Mouse (Mus musculus) naive thymus-derived CD4-positive, alpha-beta T cell, adult 2 months (primary cell): Measurements from ENCODE around the gene Tmprss11b.
"Not testable (repeated sequence)": the region's sequence is repeated elsewhere in the genome, so short reads cannot be mapped to it uniquely, and the experiment has no call there.

Experiments used
- DNase-seq: peaks from one replicate; pipeline ENCODE4 v3.0.0-alpha.2; 2011; ENCODE audit warnings: low read depth

Tmprss11b gene

DNA sequence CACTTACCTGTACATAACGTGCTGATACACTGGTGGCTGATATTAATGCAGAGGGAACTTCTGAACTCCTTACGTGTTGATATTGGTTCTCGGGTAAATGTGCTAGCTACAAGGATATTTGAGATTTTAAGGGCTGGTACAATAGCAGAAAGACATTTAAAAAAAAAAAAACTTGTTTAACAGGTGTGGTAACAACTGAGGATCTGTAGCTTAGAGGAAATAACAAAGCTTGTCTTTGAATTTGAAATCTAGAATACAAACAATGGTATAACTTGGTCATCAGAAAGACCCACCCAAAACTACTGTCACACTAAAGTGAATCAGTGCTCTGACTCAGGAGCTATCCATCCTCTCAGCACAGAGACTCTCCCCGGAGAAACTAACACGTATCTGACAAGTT, at the start of gene Tmprss11b:
Gene Tmprss11b (minus strand): TSS at position 101 of the 400 bp plus-strand sequence.
- no peak for DNase-seq

DNA sequence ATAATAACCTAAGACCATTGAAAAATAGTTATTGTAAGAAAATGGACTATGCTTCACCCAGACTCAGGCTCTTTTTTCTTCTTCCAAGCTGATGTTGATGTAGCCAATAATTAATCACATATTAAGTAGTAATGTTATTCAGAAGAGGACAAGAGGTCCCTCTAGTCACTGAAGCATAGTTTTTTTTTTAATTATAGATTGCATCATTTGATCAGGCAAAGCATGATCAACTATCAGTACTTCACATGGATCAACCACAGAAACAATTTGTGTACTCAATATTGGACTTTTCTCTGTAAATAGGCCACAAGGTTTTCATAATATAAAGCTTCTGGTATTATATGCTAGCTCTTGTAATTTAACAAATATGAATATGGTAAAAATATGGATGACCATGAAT, 48.9 kb upstream of the Tmprss11b start:
- no peak for DNase-seq

DNA sequence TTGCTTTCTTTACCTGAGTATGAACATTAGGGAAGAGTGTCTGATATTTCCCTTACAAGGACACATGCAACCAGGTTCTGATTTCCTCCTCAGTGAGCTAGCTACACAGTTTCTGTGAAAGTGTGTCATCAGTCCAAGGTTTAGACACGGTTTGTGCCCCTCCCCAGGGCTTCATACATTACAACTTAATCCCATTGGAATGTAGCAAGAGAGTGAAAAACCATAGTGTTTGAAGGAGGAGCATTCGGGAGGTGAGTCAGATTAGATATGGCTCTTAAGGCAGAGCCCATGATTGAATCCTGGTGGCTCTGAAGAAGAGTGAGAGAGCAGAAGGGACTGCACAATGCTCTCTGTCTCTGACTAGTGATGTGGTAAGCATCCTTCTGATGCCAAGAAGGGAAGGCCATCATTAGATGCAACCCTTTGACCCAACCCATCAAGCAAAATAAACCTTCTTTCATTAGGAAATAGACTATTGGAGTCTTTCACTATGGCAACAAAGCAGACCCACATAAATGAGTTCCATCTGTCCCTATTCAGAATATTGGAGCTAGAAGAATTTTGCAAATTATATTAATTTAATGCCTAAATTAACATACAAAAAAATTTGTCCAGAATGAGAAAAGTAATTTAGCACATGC, 46.8 kb upstream of the Tmprss11b start:
- DNase-seq: no peak

DNA sequence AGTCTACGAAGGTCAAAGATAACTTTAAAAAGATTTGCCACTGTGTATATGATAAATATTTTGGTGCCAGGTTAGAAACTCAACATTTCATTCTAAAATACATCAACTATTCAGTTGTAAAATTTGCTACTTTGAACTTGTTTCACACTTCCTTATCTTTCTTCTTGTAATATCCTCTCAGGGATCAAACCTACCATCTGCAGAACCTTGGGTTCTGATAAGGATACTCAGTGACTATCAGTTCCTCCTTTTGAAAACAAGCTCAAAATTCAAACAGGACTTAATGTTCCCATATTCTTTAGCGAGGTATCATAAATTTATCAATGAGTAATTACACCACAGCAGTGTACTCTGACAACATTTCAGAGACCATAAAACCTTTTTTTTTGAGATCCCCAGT, 38.8 kb upstream of the Tmprss11b start:
- DNase-seq: no peak

DNA sequence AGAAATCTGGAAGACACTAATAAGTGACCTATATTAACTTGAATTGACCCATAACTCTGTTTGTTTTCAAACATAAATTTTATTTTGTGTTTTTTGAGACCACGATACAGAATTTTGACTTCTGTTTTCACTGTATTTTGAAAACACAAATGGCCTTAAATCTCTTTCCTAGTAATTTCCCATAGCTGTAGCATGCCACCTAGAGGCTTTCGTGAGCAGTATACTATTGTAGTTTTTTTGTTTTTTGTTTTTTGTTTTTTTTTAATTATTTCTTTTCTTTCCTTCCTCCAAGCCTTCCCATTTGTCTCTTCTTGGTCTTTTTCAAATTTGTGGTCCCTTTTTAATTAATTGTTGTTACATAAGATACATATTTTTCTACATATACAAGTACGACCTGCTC, 28.8 kb upstream of the Tmprss11b start:
- DNase-seq: no peak

DNA sequence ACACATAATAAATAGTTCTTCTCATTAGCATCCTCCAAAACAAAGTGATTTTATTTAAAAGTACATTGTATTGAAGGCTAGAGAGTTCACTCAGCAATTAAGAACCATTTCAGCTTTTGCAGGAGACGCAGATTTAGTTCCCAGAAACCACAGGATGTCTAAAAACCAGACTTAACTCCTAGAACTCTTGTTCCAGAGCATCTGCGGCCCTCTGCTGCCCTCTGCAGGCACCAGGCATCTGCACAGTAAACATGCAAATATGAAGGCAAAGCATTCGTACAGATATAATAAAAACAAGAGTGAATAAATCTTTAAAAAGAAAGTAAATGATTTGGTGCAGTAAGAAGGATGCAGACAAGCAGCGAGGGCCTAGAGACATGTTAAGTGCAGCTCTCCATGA, 8.5 kb upstream of the Tmprss11b start:
- DNase-seq: no peak

DNA sequence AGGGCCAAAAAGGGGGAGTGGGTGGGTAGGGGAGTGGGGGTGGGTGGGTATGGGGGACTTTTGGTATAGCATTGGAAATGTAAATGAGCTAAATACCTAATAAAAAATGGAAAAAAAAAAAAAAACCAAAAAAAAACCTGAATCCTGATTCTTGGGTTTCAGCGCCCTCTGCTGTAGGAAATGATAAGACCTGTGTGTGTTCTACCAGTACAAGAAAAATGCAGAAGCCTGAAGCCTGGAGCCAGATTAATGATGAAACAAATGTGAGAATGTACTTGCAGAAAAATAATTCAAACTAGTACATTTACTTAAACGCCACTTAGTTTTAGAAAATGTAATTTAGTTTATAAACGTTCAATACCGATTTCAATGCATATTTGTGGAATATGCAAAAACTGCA, 27.0 kb downstream of the Tmprss11b start:
- DNase-seq: not testable (repeated sequence)

DNA sequence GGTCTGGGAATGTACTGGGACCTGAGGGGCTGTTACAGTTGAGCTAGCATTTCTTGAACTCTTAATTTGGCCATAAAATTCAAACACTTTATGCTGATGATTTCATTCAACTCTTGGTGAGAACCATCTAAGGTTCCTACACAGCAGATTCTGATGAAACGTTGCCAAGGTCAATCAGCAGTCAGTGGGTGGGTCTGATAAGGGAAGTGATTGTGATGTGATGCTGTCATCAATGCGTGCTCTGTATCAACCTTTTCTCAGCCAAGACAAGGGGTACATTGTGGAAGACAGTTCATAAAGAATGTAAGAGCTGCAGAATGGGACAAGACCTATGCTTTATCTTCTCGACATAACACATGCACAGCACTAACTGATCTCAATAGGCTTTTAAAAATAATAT, 35.4 kb downstream of the Tmprss11b start:
- no peak for DNase-seq

DNA sequence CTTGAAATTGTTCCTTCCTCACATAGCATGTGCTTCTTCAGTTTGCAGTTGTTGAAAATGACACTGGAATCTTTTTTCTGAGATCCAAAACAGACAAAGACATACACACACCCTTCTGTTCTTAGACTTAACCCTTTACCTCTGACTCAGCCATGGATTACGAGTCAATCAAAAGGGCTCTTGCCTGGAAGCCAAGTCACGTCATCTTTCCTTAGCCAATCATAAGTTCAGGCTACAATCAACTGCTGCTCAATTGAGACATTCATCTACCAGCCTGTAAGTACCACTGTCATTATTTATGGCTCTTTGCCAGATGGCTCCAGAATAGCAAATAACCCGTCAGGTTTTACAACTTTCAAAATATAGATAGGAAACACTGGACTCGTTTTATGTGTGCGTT, 43.8 kb downstream of the Tmprss11b start, which contains the start of gene Tmprss11f:
Gene Tmprss11f (minus strand): TSS at position 101 of the 400 bp plus-strand sequence.
- DNase-seq: no peak

DNA sequence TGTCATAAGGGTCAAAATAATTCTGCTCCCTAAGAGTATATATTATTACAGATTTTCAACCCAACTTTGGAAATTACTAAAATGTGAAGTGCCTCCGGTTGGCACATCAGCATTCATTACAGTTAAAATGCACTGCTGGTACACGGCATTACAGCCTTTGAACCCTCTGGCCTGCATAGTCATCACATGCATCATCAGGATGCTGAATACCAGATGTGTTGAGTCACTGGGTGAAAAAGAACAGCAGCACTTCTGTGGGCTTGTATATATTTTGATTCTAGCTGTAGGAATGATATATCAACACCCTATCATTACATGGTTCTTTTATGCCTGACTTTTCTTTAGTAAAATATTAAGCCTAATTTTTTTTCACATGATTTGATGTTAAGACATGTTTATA, 45.5 kb downstream of the Tmprss11b start:
- DNase-seq: no peak

DNA sequence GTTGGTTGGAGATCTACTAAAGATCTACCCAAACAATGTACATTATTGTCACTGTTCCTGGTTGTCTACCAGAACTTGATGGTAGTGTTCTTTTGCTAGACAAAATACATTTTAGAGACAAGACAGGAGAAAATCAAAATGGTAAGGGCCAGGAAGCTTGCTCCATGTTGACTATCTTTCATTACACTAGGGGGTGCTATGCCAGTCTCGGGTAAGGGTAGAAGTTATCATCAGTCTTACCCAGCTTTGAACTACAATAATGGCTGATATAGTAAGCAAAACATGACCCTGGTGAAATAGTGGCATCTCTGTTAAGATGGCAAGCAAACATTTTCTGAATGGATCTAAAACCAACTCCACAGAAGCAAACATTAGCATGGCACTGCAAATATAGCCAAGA, 54.4 kb downstream of the Tmprss11b start:
- DNase-seq: no peak
